Mouse (Mus musculus) bone marrow, adult 2 months (tissue): Measurements from ENCODE around the gene Cass4. TPM values are rescaled to one million over a fixed set of nuclear protein-coding genes. Genes with fewer than 3 reads are reported as not detected.
A peak's percentile ranks its signal among the peaks of the same experiment; 100 is the strongest.

Experiments used
- H3K27ac ChIP-seq: fragments of 200-500 bp; 2 replicates; pipeline ENCODE4 v1.5.1; 2012; ENCODE audit warnings: low read depth, mild to moderate bottlenecking, control low read depth, inconsistent platforms, low read length; ENCODE audit not compliant: control insufficient read depth, poor library complexity, insufficient read depth
- H3K4me1 ChIP-seq: fragments of 200-500 bp; 2 replicates; pipeline ENCODE4 v1.6.1; 2011; ENCODE audit warnings: low read length; ENCODE audit not compliant: control insufficient read depth, insufficient read depth
- H3K4me3 ChIP-seq: fragments of 200-500 bp; replicated peaks from 2 replicates; pipeline ENCODE3; 2011; ENCODE audit warnings: mild to moderate bottlenecking, low read depth, low read length, control low read depth; ENCODE audit not compliant: control insufficient read depth
- CTCF ChIP-seq: fragments of 200-500 bp; IDR thresholded peaks from 2 replicates; pipeline ENCODE4 v1.5.1; 2011; ENCODE audit warnings: low read length, control low read depth; ENCODE audit not compliant: control insufficient read depth, insufficient read depth
- POLR2A ChIP-seq: fragments of 200-500 bp; IDR thresholded peaks from 2 replicates; pipeline ENCODE4 v1.6.1; 2011; ENCODE audit warnings: low read depth, mild to moderate bottlenecking, control low read depth, low read length, borderline replicate concordance; ENCODE audit not compliant: control insufficient read depth
- WGBS: fragments of 180-500 bp; shearing (Covaris S2); methylation state at CpG from one replicate; pipeline ENCODE4 v1.1.7; 2018; 5-methylcytosine and 5-hydroxymethylcytosine counted together
- polyA plus RNA-seq: library from polyadenylated mRNA; stranded (reverse); fragments of >200 nt; gene quantifications from 2 replicates; pipeline ENCODE4 v1.2.4, GENCODE M21; 2011; ENCODE audit warnings: low replicate concordance; ENCODE audit not compliant: missing spikeins, insufficient read depth, insufficient read length

The Cass4 gene
- polyA plus RNA-seq, 1 experiment = 6.6 TPM

- Histone ChIP-seq H3K4me1 (no peaks in the 10 kb centered on the region; the same call in 1 of the 2 replicates), H3K4me3 (no peak overlapping the region), H3K27ac (no peak overlapping the region)
- WGBS = 65% methylated on average over 2 of the region's 2 CpGs
- no peak for TF ChIP-seq POLR2A
- TF ChIP-seq CTCF = no peak
Observed at GRCm38 (mm10) chr2:172407499-172407898, 13.9 kb downstream of the Cass4 start.

GRCm38 (mm10) chr2:172410686-172411085 lies 17.1 kb downstream of the Cass4 start:
- Histone ChIP-seq H3K4me1 (no peaks in the 10 kb centered on the region), H3K4me3 (no peak overlapping the region), H3K27ac (no peak overlapping the region)
- TF ChIP-seq POLR2A = no peak
- WGBS = 79% methylated on average over 2 of the region's 2 CpGs

GRCm38 (mm10) chr2:172411091-172411490 lies 17.5 kb downstream of the Cass4 start:
- H3K4me3 ChIP-seq = no peak overlapping the region
- H3K4me1 ChIP-seq = no peaks in the 10 kb centered on the region
- no peak overlapping the region for H3K27ac ChIP-seq
- TF ChIP-seq CTCF = no peak
- TF ChIP-seq POLR2A = no peak
- WGBS = 87% methylated on average over 11 of the region's 11 CpGs

- WGBS = 6% methylated on average over 9 of the region's 9 CpGs
- peak overlapping the region; percentile 35 for H3K4me3 ChIP-seq
- no peak for TF ChIP-seq POLR2A
- TF ChIP-seq CTCF = no peak
- H3K27ac ChIP-seq = no peak overlapping the region
- no peaks in the 10 kb centered on the region for H3K4me1 ChIP-seq
Observed at GRCm38 (mm10) chr2:172412454-172412853, 18.9 kb downstream of the Cass4 start.

- H3K4me1 ChIP-seq = no peaks in the 10 kb centered on the region
- 54% methylated on average over 4 of the region's 4 CpGs for WGBS
- no peak for TF ChIP-seq CTCF
- no peak for TF ChIP-seq POLR2A
- H3K4me3 ChIP-seq = no peak overlapping the region
- no peak overlapping the region; the same call in 1 of the 2 replicates for H3K27ac ChIP-seq
Observed at GRCm38 (mm10) chr2:172413273-172413672, 19.7 kb downstream of the Cass4 start.

GRCm38 (mm10) chr2:172413894-172414293 lies 20.3 kb downstream of the Cass4 start:
- no peak overlapping the region for H3K27ac ChIP-seq
- H3K4me1 ChIP-seq = no peaks in the 10 kb centered on the region
- H3K4me3 ChIP-seq = no peak overlapping the region
- WGBS = 61% methylated on average over 5 of the region's 5 CpGs
- TF ChIP-seq CTCF (no peak), POLR2A (no peak)

- H3K4me3 ChIP-seq = no peak overlapping the region
- no peaks in the 10 kb centered on the region for H3K4me1 ChIP-seq
- H3K27ac ChIP-seq = no peak overlapping the region
- WGBS = 78% methylated on average over 12 of the region's 12 CpGs
- TF ChIP-seq POLR2A (no peak), CTCF (no peak)
Observed at GRCm38 (mm10) chr2:172416218-172416617, 22.6 kb downstream of the Cass4 start.

- TF ChIP-seq POLR2A (no peak), CTCF (no peak)
- WGBS = 82% methylated on average over 5 of the region's 5 CpGs
- Histone ChIP-seq H3K27ac (no peak overlapping the region), H3K4me1 (no peaks in the 10 kb centered on the region), H3K4me3 (no peak overlapping the region)
Observed at GRCm38 (mm10) chr2:172416876-172417275, 23.3 kb downstream of the Cass4 start.

- TF ChIP-seq POLR2A = no peak
- TF ChIP-seq CTCF = no peak
- Histone ChIP-seq H3K4me3 (no peak overlapping the region), H3K4me1 (no peaks in the 10 kb centered on the region), H3K27ac (no peak overlapping the region)
- WGBS = 87% methylated on average over 5 of the region's 5 CpGs
Observed at GRCm38 (mm10) chr2:172418208-172418607, 24.6 kb downstream of the Cass4 start.
